10 mouse cellular contexts compared by ENCODE assay signal in genomic region chr11:4235665-4236545, GRCm38 (mm10). TPM values are rescaled to one million over a fixed set of nuclear protein-coding genes. Genes with fewer than 3 reads are reported as not detected.
DNase-seq lines count a peak whose midpoint lies in the region; ATAC-seq and TF ChIP-seq lines count a peak whose summit lies in the region.
"Had no signal": no experiment of that assay in that cellular context is flagged by ENCODE, and none has a peak within 500 bp of the region (broad histone marks: within the 10 kb centered on the region; RNA-seq: fewer than 3 reads in every experiment).

Gene Osm (plus strand): TSS chr11:4236420.

- H3K27ac ChIP-seq in heart, adult 2 months, result no peak within 1 kb of the TSS
- peak within 1 kb of the TSS; percentile 46 for H3K27ac ChIP-seq in liver, embryonic 14.5 days
- H3K27ac ChIP-seq: hindbrain, embryonic 10.5 days had no signal

- peak; percentile 51 for ATAC-seq in activated CD4-positive, CD25-positive, alpha-beta regulatory T cell, adult 4 months
- ATAC-seq in liver, embryonic 14.5 days (ENCODE audit: insufficient read depth), result peak; percentile 59; the same call in 1 of the 2 replicates

- no peaks in the 10 kb centered on the region for H3K36me3 ChIP-seq in heart, adult 2 months (ENCODE audit: control insufficient read depth, insufficient read depth, low read length)
- H3K36me3 ChIP-seq in liver, embryonic 14.5 days (replicated peaks; ENCODE audit: control insufficient read depth, insufficient read depth, low read depth), result peaks cover 4% of the 10 kb centered on the region
- no peaks in the 10 kb centered on the region for H3K36me3 ChIP-seq in splenic B cell, adult 2 months (ENCODE audit: control insufficient read depth, insufficient read depth, low read length, poor library complexity, severe bottlenecking)
- H3K36me3 ChIP-seq: hindbrain, embryonic 10.5 days had no signal

- H3K4me2 ChIP-seq in liver, embryonic 14.5 days (ENCODE audit: low read depth), result peak within 1 kb of the TSS; percentile 58

- no peak for TF ChIP-seq CTCF in heart, adult 2 months (IDR thresholded peaks at IDR 0.05)
- TF ChIP-seq CTCF in liver, embryonic 14.5 days (IDR thresholded peaks at IDR 0.05; ENCODE audit: low read depth), result no peak

- DNase-seq in heart, adult 2 months, result peak; percentile 42 to 70
- no peak for DNase-seq in heart, postnatal 4 days
- DNase-seq in liver, embryonic 14.5 days (ENCODE audit: low read depth in 3 of 3, low spot score in 3 of 3), result no peak
- peak; percentile 60 for DNase-seq in splenic B cell, adult 2 months (ENCODE audit: low read depth, low spot score)
- no peak for DNase-seq in testis, postnatal 14 days (ENCODE audit: low spot score)
- no peak for DNase-seq in adrenal gland, postnatal 36 days
- no peak for DNase-seq in Muller cell, postnatal 12 days (ENCODE audit: inconsistent ontology term)

- intact Hi-C loops in heart, adult 2 months (cut with DNase I), result no loop called here

- H3K79me2 ChIP-seq in heart, adult 2 months (replicated peaks; ENCODE audit: control insufficient read depth, insufficient read depth, low read length), result no peaks in the 10 kb centered on the region

- no peak within 1 kb of the TSS for H3K9ac ChIP-seq in heart, adult 2 months (ENCODE audit: low read depth, low read length)
- peak within 1 kb of the TSS; percentile 51 for H3K9ac ChIP-seq in liver, embryonic 14.5 days (replicated peaks)

- no peaks in the 10 kb centered on the region for H3K4me1 ChIP-seq in heart, adult 2 months (ENCODE audit: control insufficient read depth, insufficient read depth, low read length)
- H3K4me1 ChIP-seq in liver, embryonic 14.5 days (replicated peaks; ENCODE audit: control insufficient read depth in 2 of 2, insufficient read depth in 2 of 2, low read length in 1 of 2), result peaks cover 12 to 24% of the 10 kb centered on the region in 2 experiments
- H3K4me1 ChIP-seq: hindbrain, embryonic 10.5 days had no signal

- no peak for TF ChIP-seq EP300 in heart, adult 2 months (IDR thresholded peaks at IDR 0.05; ENCODE audit: insufficient read depth, low read depth, low read length)
- no peak for TF ChIP-seq EP300 in liver, embryonic 14.5 days (IDR thresholded peaks at IDR 0.05; ENCODE audit: low read depth)

- no peaks in the 10 kb centered on the region for H3K9me3 ChIP-seq in liver, embryonic 14.5 days (ENCODE audit: control insufficient read depth, low read length)
- H3K9me3 ChIP-seq: hindbrain, embryonic 10.5 days had no signal

- 69% methylated on average over 16 of the region's 16 CpGs for WGBS in heart, adult 2 months
- 52% methylated on average over 16 of the region's 16 CpGs for WGBS in liver, embryonic 14.5 days (ENCODE audit: insufficient replicate concordance)

- no peak for TF ChIP-seq POLR2A in heart, adult 2 months (IDR thresholded peaks at IDR 0.05; ENCODE audit: insufficient read depth, low read depth, low read length)

- H3K27me3 ChIP-seq in heart, adult 2 months (ENCODE audit: control insufficient read depth, insufficient read depth, low read length), result no peaks in the 10 kb centered on the region; the same call in 1 of the 2 replicates
- H3K27me3 ChIP-seq in liver, embryonic 14.5 days (ENCODE audit: control insufficient read depth, insufficient read depth, low read length), result no peaks in the 10 kb centered on the region
- no peaks in the 10 kb centered on the region for H3K27me3 ChIP-seq in splenic B cell, adult 2 months (ENCODE audit: control insufficient read depth, insufficient read depth, low read length, poor library complexity, severe bottlenecking)

- H3K4me3 ChIP-seq in heart, adult 2 months, result no peak within 1 kb of the TSS
- H3K4me3 ChIP-seq in liver, embryonic 14.5 days (ENCODE audit: insufficient read depth in 1 of 2, low read depth in 2 of 2, low read length in 2 of 2), result peak within 1 kb of the TSS in 1 of 2 experiments; percentile 7; a peak in 1 of 4 replicates
- H3K4me3 ChIP-seq: hindbrain, embryonic 10.5 days had no signal

RNA-seq across cellular contexts. Expression of gene Osm, which starts in this region (rescaled TPM):
- under 1 TPM; 0.13 to 0.14 TPM for total RNA-seq in heart, adult 2 months (2021)
- polyA plus RNA-seq in heart, adult 2 months (2012; rRNA removed), result 0.14 and 0.15 TPM in 2 replicates
- under 1 TPM in 1 of 2 experiments, not detected in 1; 0.14 TPM for total RNA-seq in heart, postnatal 4 days (2021)
- polyA plus RNA-seq in activated CD4-positive, CD25-positive, alpha-beta regulatory T cell, adult 4 months (2017; shearing (Covaris generic)), result 10 to 100 TPM; 18.0 to 19.8 TPM
- 0.85 and 0.88 TPM in 2 replicates for polyA plus RNA-seq in liver, embryonic 14.5 days (2012; rRNA removed)
- polyA plus RNA-seq in liver, embryonic 14.5 days (2014; fragmentation: Nextera tagmentation; extraction: Ambion mirVana), result 0.34 and 0.41 TPM in 2 replicates
- under 1 TPM in 1 of 2 experiments, not detected in 1; 0.26 TPM for total RNA-seq in adrenal gland, postnatal 36 days (2021)
- total RNA-seq: layer of hippocampus, postnatal 14 days had no signal

Comparison
In these comparisons a context has a peak if more than half of its experiments do, and no peak if none do; other contexts are left out.
1. RNA of gene Osm (polyA plus RNA-seq): 18.0 to 19.8 TPM in activated CD4-positive, CD25-positive, alpha-beta regulatory T cell, adult 4 months; 0.34 to 0.88 TPM in liver, embryonic 14.5 days and 0.14 to 0.15 TPM in heart, adult 2 months; every median in the first group is over 10 times any median in the second.
2. Peak in DNase-seq in heart, adult 2 months; RNA of the gene not detected or under 1 TPM.
3. Peak in ATAC-seq, H3K27ac ChIP-seq, H3K9ac ChIP-seq and H3K4me2 ChIP-seq in liver, embryonic 14.5 days; RNA of the gene not detected or under 1 TPM.